Mouse (Mus musculus) ES-E14 (cell line): ENCODE data around the gene Mex3d. TPM values are rescaled to one million over a fixed set of nuclear protein-coding genes. Genes with fewer than 3 reads are reported as not detected.

Experiments used
- DNase-seq: peaks from one replicate; pipeline ENCODE4 v3.0.0-alpha.2; 2013; ENCODE audit warnings: low read depth, low spot score
- H3K27ac ChIP-seq: 2 replicates; pipeline ENCODE4 v1.5.1; 2012; ENCODE audit warnings: low read depth, mild to moderate bottlenecking, low read length, moderate library complexity, mixed read lengths; ENCODE audit not compliant: poor library complexity, insufficient read depth, severe bottlenecking
- H3K36me3 ChIP-seq: 2 replicates; pipeline ENCODE4 v1.6.1; 2012; ENCODE audit warnings: mild to moderate bottlenecking, low read length, moderate library complexity, mixed read lengths; ENCODE audit not compliant: control insufficient read depth, poor library complexity, insufficient read depth, severe bottlenecking
- H3K4me1 ChIP-seq, 2 experiments: fragments of 150-350 bp in 1 of 2; sonication (generic) in 1 of 2; 2 replicates each; pipeline ENCODE4 v1.6.1; 2012; ENCODE audit warnings: low read length in 2 of 2, mild to moderate bottlenecking in 1 of 2, mixed read lengths in 1 of 2; ENCODE audit not compliant: control insufficient read depth in 2 of 2, insufficient read depth in 2 of 2, poor library complexity in 1 of 2
- H3K4me3 ChIP-seq, 2 experiments: fragments of 150-350 bp in 1 of 2; sonication (generic) in 1 of 2; 2 replicates each; pipeline ENCODE4 v1.5.1; 2012; ENCODE audit warnings: low read length in 2 of 2, low read depth in 1 of 2, mild to moderate bottlenecking in 1 of 2, mixed read lengths in 1 of 2; ENCODE audit not compliant: insufficient read depth in 1 of 2, poor library complexity in 1 of 2, severe bottlenecking in 1 of 2
- H3K9ac ChIP-seq: 2 replicates; pipeline ENCODE4 v1.6.1; 2012; ENCODE audit warnings: low read depth, mild to moderate bottlenecking, low read length, mixed read lengths; ENCODE audit not compliant: poor library complexity, insufficient read depth, severe bottlenecking
- H3K9me3 ChIP-seq: fragments of 150-350 bp; sonication (generic); 2 replicates; pipeline ENCODE4 v1.6.1; 2012; ENCODE audit warnings: low read depth, mild to moderate bottlenecking, low read length; ENCODE audit not compliant: control insufficient read depth, insufficient read depth
- CHD2 ChIP-seq: IDR thresholded peaks from 2 replicates; pipeline ENCODE4 v1.6.1; 2014; ENCODE audit warnings: mild to moderate bottlenecking, low read depth, low read length, inconsistent platforms
- HCFC1 ChIP-seq: IDR thresholded peaks from 2 replicates; pipeline ENCODE4 v1.6.1; 2012; ENCODE audit warnings: low read length, inconsistent platforms, borderline replicate concordance; ENCODE audit not compliant: insufficient read depth
- MAFK ChIP-seq: IDR thresholded peaks from 2 replicates; pipeline ENCODE4 v1.6.1; 2014; ENCODE audit warnings: mild to moderate bottlenecking, low read depth, low read length, inconsistent platforms; ENCODE audit not compliant: insufficient read depth
- ZC3H11A ChIP-seq: IDR thresholded peaks from 2 replicates; pipeline ENCODE4 v1.6.1; 2012; ENCODE audit warnings: low read depth, mild to moderate bottlenecking, inconsistent platforms, low read length, borderline replicate concordance
- ZNF384 ChIP-seq: IDR thresholded peaks from 2 replicates; pipeline ENCODE4 v1.6.1; 2012; ENCODE audit warnings: low read depth, low read length, inconsistent platforms
- in situ Hi-C, 2 experiments: fragments of 600-800 bp; cut with MboI; formaldehyde crosslinking; loops; one replicate each; pipeline ENCODE4 v1.15.1; 2025; ENCODE audit warnings: low sequenced_read_pairs in 2 of 2, inconsistent platforms in 1 of 2; ENCODE audit not compliant: unreplicated experiment in 2 of 2
- total RNA-seq: library from RNA; depleted of rRNA; stranded (reverse); fragments of 300-350 nt; gene quantifications from 2 replicates; pipeline ENCODE4 v1.2.3, GENCODE M21; 2012

Gene Mex3d
- total RNA-seq, 1 experiment, result 27.1 TPM

- DNase-seq, result no peak
These were observed 45.8 kb downstream of the Mex3d start for GRCm38 (mm10) chr10:80341491-80342304.

GRCm38 (mm10) chr10:80341026-80341425 lies 46.4 kb downstream of the Mex3d start:
- TF ChIP-seq ZNF384, result no peak
- TF ChIP-seq ZC3H11A, result no peak
- TF ChIP-seq MAFK, result no peak
- TF ChIP-seq CHD2, result no peak
- no peak for TF ChIP-seq HCFC1
- no peak overlapping the region for H3K9ac ChIP-seq
- DNase-seq, result no peak
- in situ Hi-C loops, result no loop called here
- H3K36me3 ChIP-seq, result no peaks in the 10 kb centered on the region
- H3K4me3 ChIP-seq, result peak overlapping the region; percentile 32 to 70; a peak in 1 of 4 replicates
- no peaks in the 10 kb centered on the region for H3K9me3 ChIP-seq
- no peak overlapping the region for H3K27ac ChIP-seq
- H3K4me1 ChIP-seq, result peaks cover 3 to 35% of the 10 kb centered on the region in 2 experiments; a peak in 3 of 4 replicates

More at GRCm38 (mm10) chr10:80341491-80342304, 45.8 kb downstream of the Mex3d start:
- H3K4me3 ChIP-seq, result peak overlapping the region; percentile 58 to 70
- H3K9me3 ChIP-seq, result no peaks in the 10 kb centered on the region
- in situ Hi-C loops, result no loop called here
- no peaks in the 10 kb centered on the region for H3K36me3 ChIP-seq
- no peak overlapping the region for H3K27ac ChIP-seq
- TF ChIP-seq ZNF384, result no peak
- no peak for TF ChIP-seq MAFK
- TF ChIP-seq HCFC1, result no peak
- TF ChIP-seq ZC3H11A, result no peak
- no peak for TF ChIP-seq CHD2
- peaks cover 2 to 33% of the 10 kb centered on the region in 2 experiments; a peak in 3 of 4 replicates for H3K4me1 ChIP-seq
- H3K9ac ChIP-seq, result no peak overlapping the region; the same call in 1 of the 2 replicates

- Histone ChIP-seq H3K9ac (peak overlapping the region; percentile 15; the same call in 1 of the 2 replicates), H3K4me3 (no peak overlapping the region)
- TF ChIP-seq ZC3H11A (no peak), MAFK (no peak), CHD2 (no peak), ZNF384 (no peak)
These were observed 47.3 kb downstream of the Mex3d start for GRCm38 (mm10) chr10:80339941-80340750.

GRCm38 (mm10) chr10:80336263-80336662 lies 51.2 kb downstream of the Mex3d start:
- Histone ChIP-seq H3K36me3 (peaks cover 4% of the 10 kb centered on the region; the same call in 1 of the 2 replicates), H3K9me3 (no peaks in the 10 kb centered on the region), H3K4me3 (no peak overlapping the region), H3K4me1 (peaks cover 2 to 27% of the 10 kb centered on the region in 2 experiments; a peak in 3 of 4 replicates), H3K9ac (no peak overlapping the region), H3K27ac (0 out of 2 replicates have a peak overlapping the region, but pooled peaks have one; percentile 12)
- in situ Hi-C loops, result no loop called here
- DNase-seq, result no peak
- no peak for TF ChIP-seq ZNF384
- TF ChIP-seq CHD2, result no peak
- TF ChIP-seq MAFK, result no peak

More at GRCm38 (mm10) chr10:80339941-80340750, 47.3 kb downstream of the Mex3d start:
- in situ Hi-C loops, result no loop called here
- Histone ChIP-seq H3K4me1 (peaks cover 2 to 36% of the 10 kb centered on the region in 2 experiments; a peak in 3 of 4 replicates), H3K27ac (no peak overlapping the region), H3K9me3 (no peaks in the 10 kb centered on the region), H3K36me3 (peaks cover 4% of the 10 kb centered on the region; the same call in 1 of the 2 replicates)
- DNase-seq, result peak; percentile 88
